Mouse (Mus musculus) CH12.LX (cell line): ENCODE results near the gene Gli2. TPM values are rescaled to one million over a fixed set of nuclear protein-coding genes. Genes with fewer than 3 reads are reported as not detected.

ENCODE experiments used
- DNase-seq: peaks from one replicate; pipeline ENCODE4 v3.0.0-alpha.2; 2013; ENCODE audit errors: extremely low read depth
- H3K27ac ChIP-seq: 2 replicates; pipeline ENCODE4 v1.5.1; 2012; ENCODE audit warnings: low read depth, mild to moderate bottlenecking, control low read depth, moderate library complexity; ENCODE audit not compliant: insufficient read depth
- H3K27me3 ChIP-seq: replicated peaks from 2 replicates; pipeline ENCODE3; 2012; ENCODE audit warnings: inconsistent platforms
- H3K36me3 ChIP-seq, 2 experiments: replicated peaks in 1 of 2; 2 replicates each; pipeline versions ENCODE3 to v1.6.1; 2012; ENCODE audit warnings: inconsistent platforms in 1 of 2, low read length in 1 of 2, mild to moderate bottlenecking in 1 of 2, mixed read lengths in 1 of 2, moderate library complexity in 1 of 2; ENCODE audit not compliant: control insufficient read depth in 1 of 2, insufficient read depth in 1 of 2
- H3K4me1 ChIP-seq, 2 experiments: 2 replicates each; pipeline ENCODE4 v1.6.1; 2012; ENCODE audit warnings: inconsistent platforms in 1 of 2, moderate library complexity in 1 of 2; ENCODE audit not compliant: insufficient read depth in 2 of 2, control insufficient read depth in 1 of 2
- H3K4me2 ChIP-seq: 2 replicates; pipeline ENCODE4 v1.6.1; 2012; ENCODE audit warnings: low read depth, mild to moderate bottlenecking, control low read depth; ENCODE audit not compliant: poor library complexity, insufficient read depth, severe bottlenecking
- H3K4me3 ChIP-seq, 3 experiments: fragments of 150-350 bp in 1 of 3; sonication (generic) in 1 of 3; replicated peaks in 1 of 3; 2 replicates each; pipeline versions ENCODE3 to v1.5.1; 2011 to 2012; ENCODE audit warnings: low read depth in 2 of 3, low read length in 2 of 3, mild to moderate bottlenecking in 2 of 3, moderate library complexity in 2 of 3, control low read depth in 1 of 3, improper control_type of control experiment in 1 of 3, inconsistent platforms in 1 of 3, mixed read lengths in 1 of 3; ENCODE audit not compliant: poor library complexity in 1 of 3
- H3K79me2 ChIP-seq: replicated peaks from 2 replicates; pipeline ENCODE4 v1.6.1; 2012; ENCODE audit warnings: mild to moderate bottlenecking, moderate library complexity; ENCODE audit not compliant: control insufficient read depth, poor library complexity, insufficient read depth, severe bottlenecking; ENCODE audit errors: extremely low read depth
- H3K9ac ChIP-seq: 2 replicates; pipeline ENCODE4 v1.6.1; 2012; ENCODE audit warnings: low read depth, mild to moderate bottlenecking, control low read depth, moderate library complexity; ENCODE audit not compliant: insufficient read depth
- H3K9me3 ChIP-seq: replicated peaks from 2 replicates; pipeline ENCODE3; 2012; ENCODE audit warnings: low read length, inconsistent platforms, mixed read lengths
- BHLHE40 ChIP-seq: IDR thresholded peaks from 2 replicates; pipeline ENCODE4 v1.6.1; 2011; ENCODE audit warnings: mild to moderate bottlenecking, low read depth, low read length, improper control_type of control experiment
- CHD1 ChIP-seq: IDR thresholded peaks from 2 replicates; pipeline ENCODE4 v1.6.1; 2012; ENCODE audit warnings: low read depth, low read length, improper control_type of control experiment, inconsistent platforms
- CTCF ChIP-seq, 2 experiments: IDR thresholded peaks in 1 of 2; conservative IDR thresholded peaks in 1 of 2; 2 replicates each; pipeline ENCODE4 v1.5.1; 2011 to 2012; ENCODE audit warnings: low read depth in 2 of 2, low read length in 2 of 2, improper control_type of control experiment in 1 of 2, inconsistent platforms in 1 of 2, mild to moderate bottlenecking in 1 of 2, moderate library complexity in 1 of 2
- E2F4 ChIP-seq: IDR thresholded peaks from 2 replicates; pipeline ENCODE4 v1.6.1; 2011; ENCODE audit warnings: low read depth, low read length, improper control_type of control experiment; ENCODE audit not compliant: insufficient replicate concordance
- ELF1 ChIP-seq: IDR thresholded peaks from 2 replicates; pipeline ENCODE4 v1.6.1; 2014; ENCODE audit warnings: low read depth, mild to moderate bottlenecking, inconsistent platforms, low read length, improper control_type of control experiment
- EP300 ChIP-seq: IDR thresholded peaks from 2 replicates; pipeline ENCODE4 v1.6.1; 2011; ENCODE audit warnings: low read length, improper control_type of control experiment
- ETS1 ChIP-seq: conservative IDR thresholded peaks from 2 replicates; pipeline ENCODE4 v1.6.1; 2012; ENCODE audit warnings: low read depth, mild to moderate bottlenecking, inconsistent platforms, low read length, improper control_type of control experiment, moderate library complexity
- GABPA ChIP-seq: IDR thresholded peaks from 2 replicates; pipeline ENCODE4 v1.6.1; 2012; ENCODE audit warnings: low read depth, low read length, improper control_type of control experiment, inconsistent platforms; ENCODE audit not compliant: insufficient replicate concordance
- IRF4 ChIP-seq: IDR thresholded peaks from 2 replicates; pipeline ENCODE4 v1.6.1; 2014; ENCODE audit warnings: low read depth, mild to moderate bottlenecking, inconsistent platforms, low read length, improper control_type of control experiment
- JUN ChIP-seq: IDR thresholded peaks from 2 replicates; pipeline ENCODE4 v1.6.1; 2011; ENCODE audit warnings: low read depth, mild to moderate bottlenecking, low read length, improper control_type of control experiment, moderate library complexity; ENCODE audit not compliant: insufficient read depth
- JUND ChIP-seq: conservative IDR thresholded peaks from 2 replicates; pipeline ENCODE4 v1.6.1; 2011; ENCODE audit warnings: low read depth, low read length, improper control_type of control experiment
- KAT2A ChIP-seq: IDR thresholded peaks from 2 replicates; pipeline ENCODE4 v1.6.1; 2012; ENCODE audit warnings: low read length, improper control_type of control experiment, inconsistent platforms; ENCODE audit not compliant: insufficient replicate concordance
- MAX ChIP-seq: IDR thresholded peaks from 2 replicates; pipeline ENCODE4 v1.6.1; 2011; ENCODE audit warnings: low read length, improper control_type of control experiment
- MAZ ChIP-seq: IDR thresholded peaks from 2 replicates; pipeline ENCODE4 v1.6.1; 2012; ENCODE audit warnings: low read depth, mild to moderate bottlenecking, inconsistent platforms, low read length, improper control_type of control experiment, moderate library complexity
- MYC ChIP-seq: IDR thresholded peaks from 2 replicates; pipeline ENCODE4 v1.6.1; 2011; ENCODE audit warnings: low read depth, mild to moderate bottlenecking, improper control_type of control experiment, low read length
- NELFE ChIP-seq: IDR thresholded peaks from 2 replicates; pipeline ENCODE4 v1.6.1; 2011; ENCODE audit warnings: low read depth, low read length, improper control_type of control experiment
- PAX5 ChIP-seq: IDR thresholded peaks from 2 replicates; pipeline ENCODE4 v1.6.1; 2012; ENCODE audit warnings: low read length, inconsistent platforms, mixed read lengths
- POLR2A ChIP-seq: IDR thresholded peaks from 2 replicates; pipeline ENCODE4 v1.6.1; 2011; ENCODE audit warnings: low read depth, mild to moderate bottlenecking, improper control_type of control experiment, low read length
- POLR2AphosphoS2 ChIP-seq: IDR thresholded peaks from 2 replicates; pipeline ENCODE4 v1.6.1; 2011; ENCODE audit warnings: low read depth, low read length, improper control_type of control experiment
- RAD21 ChIP-seq: IDR thresholded peaks from 2 replicates; pipeline ENCODE4 v1.6.1; 2011; ENCODE audit warnings: low read depth, mild to moderate bottlenecking, low read length, improper control_type of control experiment, moderate library complexity
- RCOR1 ChIP-seq: conservative IDR thresholded peaks from 2 replicates; pipeline ENCODE4 v1.6.1; 2012; ENCODE audit warnings: low read depth, mild to moderate bottlenecking, inconsistent platforms, low read length, improper control_type of control experiment
- SIN3A ChIP-seq: IDR thresholded peaks from 2 replicates; pipeline ENCODE4 v1.6.1; 2012; ENCODE audit warnings: low read length, improper control_type of control experiment, inconsistent platforms
- SMC3 ChIP-seq: IDR thresholded peaks from 2 replicates; pipeline ENCODE4 v1.6.1; 2011; ENCODE audit warnings: low read depth, low read length, improper control_type of control experiment
- TBP ChIP-seq: conservative IDR thresholded peaks from 2 replicates; pipeline ENCODE4 v1.6.1; 2011; ENCODE audit warnings: low read depth, low read length, improper control_type of control experiment
- TCF12 ChIP-seq: IDR thresholded peaks from 2 replicates; pipeline ENCODE4 v1.6.1; 2014; ENCODE audit warnings: low read depth, mild to moderate bottlenecking, inconsistent platforms, low read length, improper control_type of control experiment
- UBTF ChIP-seq: IDR thresholded peaks from 2 replicates; pipeline ENCODE4 v1.6.1; 2012; ENCODE audit warnings: low read depth, mild to moderate bottlenecking, inconsistent platforms, low read length, improper control_type of control experiment, moderate library complexity
- USF1 ChIP-seq: IDR thresholded peaks from 2 replicates; pipeline ENCODE4 v1.6.1; 2014; ENCODE audit warnings: low read depth, mild to moderate bottlenecking, inconsistent platforms, low read length, improper control_type of control experiment
- ZKSCAN1 ChIP-seq: IDR thresholded peaks from 2 replicates; pipeline ENCODE4 v1.6.1; 2012; ENCODE audit warnings: low read depth, inconsistent platforms, low read length, improper control_type of control experiment, borderline replicate concordance
- ZMIZ1 ChIP-seq: IDR thresholded peaks from 2 replicates; pipeline ENCODE4 v1.6.1; 2012; ENCODE audit warnings: low read depth, mild to moderate bottlenecking, inconsistent platforms, low read length, improper control_type of control experiment
- ZNF384 ChIP-seq: IDR thresholded peaks from 2 replicates; pipeline ENCODE4 v1.6.1; 2012; ENCODE audit warnings: low read depth, low read length, improper control_type of control experiment, inconsistent platforms
- dilution Hi-C: fragments of 300-500 bp; cut with MboI; formaldehyde crosslinking; loops from 2 replicates; pipeline ENCODE4 v1.14.3; 2020; ENCODE audit warnings: low sequenced_read_pairs; ENCODE audit not compliant: extremely low pct_unique_long_range_greater_than_20kb, extremely low pct_ligation_motif_present
- in situ Hi-C: fragments of 300-500 bp; cut with MboI; formaldehyde crosslinking; loops from 3 replicates; pipeline ENCODE4 v1.14.3; 2019; ENCODE audit warnings: low sequenced_read_pairs, low pct_ligation_motif_present, low pct_unique_long_range_greater_than_20kb, mixed read lengths
- polyA plus RNA-seq: library from polyadenylated mRNA; unstranded; fragments of >175 nt; gene quantifications from 2 replicates; pipeline ENCODE4 v1.2.1, GENCODE M21; 2012; ENCODE audit warnings: low read depth; ENCODE audit not compliant: insufficient read length
- total RNA-seq, 2 experiments: library from RNA; depleted of rRNA; stranded (reverse); fragments of 300-350 nt in 1 of 2; fragments of >200 nt in 1 of 2; gene quantifications; 2 replicates each; pipeline ENCODE4 v1.2.3; 2012 to 2014

Gene Gli2
- total and polyA plus RNA-seq, 3 experiments = not detected

- H3K36me3 ChIP-seq = no peaks in the 10 kb centered on the region
- dilution Hi-C loops = no loop called here
- peaks cover 95% of the 10 kb centered on the region for H3K9me3 ChIP-seq
- H3K79me2 ChIP-seq = no peaks in the 10 kb centered on the region
- H3K4me2 ChIP-seq = no peak overlapping the region
- in situ Hi-C loops = no loop called here
- TF ChIP-seq UBTF = no peak
- no peak for TF ChIP-seq IRF4
- TF ChIP-seq KAT2A = no peak
- no peak for TF ChIP-seq EP300
- no peak for TF ChIP-seq SIN3A
- no peak for TF ChIP-seq MAX
- TF ChIP-seq RCOR1 = no peak
- no peak for TF ChIP-seq BHLHE40
- no peak for TF ChIP-seq MAZ
- no peak for TF ChIP-seq JUND
- TF ChIP-seq POLR2AphosphoS2 = no peak
- TF ChIP-seq E2F4 = no peak
- no peak for TF ChIP-seq POLR2A
- TF ChIP-seq CHD1 = no peak
- no peak for TF ChIP-seq ZKSCAN1
- TF ChIP-seq JUN = no peak
- TF ChIP-seq ZMIZ1 = no peak
- TF ChIP-seq, all 38 proteins: peak for 0
- no peak overlapping the region for H3K9ac ChIP-seq
- no peak for DNase-seq
- no peaks in the 10 kb centered on the region for H3K4me1 ChIP-seq
- no peak overlapping the region for H3K4me3 ChIP-seq
- H3K27me3 ChIP-seq = no peaks in the 10 kb centered on the region
- no peak overlapping the region for H3K27ac ChIP-seq
Measured at GRCm38 (mm10) chr1:118917520-118918220, 135.7 kb downstream of the Gli2 start.

GRCm38 (mm10) chr1:118916477-118917075 lies 136.8 kb downstream of the Gli2 start:
- no peak overlapping the region for H3K4me2 ChIP-seq
- no peak overlapping the region for H3K27ac ChIP-seq
- H3K79me2 ChIP-seq = no peaks in the 10 kb centered on the region
- H3K36me3 ChIP-seq = no peaks in the 10 kb centered on the region
- H3K4me1 ChIP-seq = no peaks in the 10 kb centered on the region
- in situ Hi-C loops (no loop called here), dilution Hi-C loops (no loop called here)
- TF ChIP-seq PAX5 (no peak), SMC3 (no peak), RAD21 (no peak), E2F4 (no peak), TCF12 (no peak), NELFE (no peak), CTCF (conservative IDR thresholded peaks at IDR 0.05 in 1 of 2, IDR thresholded peaks at IDR 0.05 in 1 of 2; ENCODE audit: low read depth in 2 of 2, low read length in 2 of 2) (no peak), UBTF (no peak), MYC (no peak), GABPA (no peak), BHLHE40 (no peak), TBP (no peak), ETS1 (no peak), MAZ (no peak), SIN3A (no peak), ELF1 (no peak), ZNF384 (no peak), USF1 (no peak), RCOR1 (no peak)
- H3K9me3 ChIP-seq = peaks cover 95% of the 10 kb centered on the region
- H3K9ac ChIP-seq = no peak overlapping the region
- no peak overlapping the region for H3K4me3 ChIP-seq
- DNase-seq = no peak
- H3K27me3 ChIP-seq = no peaks in the 10 kb centered on the region
